Mouse (Mus musculus) lung, postnatal 0 days (tissue): ENCODE measurements at regions not wholly inside any gene's neighbourhood (a gene's known extent, or its start where the extent isn't known, plus 50 kb on each side); places are given as distances from the start of the nearest gene placed in this dataset.

Experiments
- ATAC-seq: fragments of 200-750 bp; cut with Nextera tagmentation; 2 replicates; pipeline ENCODE4 v1.8.0; 2017; ENCODE audit warnings: moderate library complexity
- DNase-seq: peaks from one replicate; pipeline ENCODE4 v3.0.0-alpha.2; 2016; ENCODE audit warnings: low spot score
- H3K27ac ChIP-seq: fragments of 300-500 bp; sonication (generic); 2 replicates; pipeline ENCODE4 v1.5.1; 2014; ENCODE audit warnings: antibody characterized with exemption, mild to moderate bottlenecking, low read length, mixed read lengths
- H3K27me3 ChIP-seq: fragments of 300-500 bp; sonication (generic); replicated peaks from 2 replicates; pipeline ENCODE4 v1.6.1; 2014; ENCODE audit warnings: low read length, mixed read lengths; ENCODE audit not compliant: insufficient read depth
- H3K36me3 ChIP-seq: fragments of 300-500 bp; sonication (generic); 2 replicates; pipeline ENCODE4 v1.6.1; 2014; ENCODE audit warnings: low read length, mixed read lengths; ENCODE audit not compliant: insufficient read depth
- H3K4me1 ChIP-seq: fragments of 300-500 bp; sonication (generic); 2 replicates; pipeline ENCODE4 v1.6.1; 2014; ENCODE audit warnings: antibody characterized with exemption, low read depth, low read length, mixed read lengths; ENCODE audit not compliant: insufficient read depth
- H3K4me2 ChIP-seq: fragments of 300-500 bp; sonication (generic); replicated peaks from 2 replicates; pipeline ENCODE4 v1.6.1; 2014; ENCODE audit warnings: low read depth, mild to moderate bottlenecking, low read length, moderate library complexity, mixed read lengths
- H3K4me3 ChIP-seq: fragments of 300-500 bp; sonication (generic); 2 replicates; pipeline ENCODE4 v1.5.1; 2014; ENCODE audit warnings: low read depth, low read length
- H3K9ac ChIP-seq: fragments of 300-500 bp; sonication (generic); replicated peaks from 2 replicates; pipeline ENCODE4 v1.6.1; 2014; ENCODE audit warnings: low read depth, mild to moderate bottlenecking
- H3K9me3 ChIP-seq: fragments of 300-500 bp; sonication (generic); 2 replicates; pipeline ENCODE4 v1.6.1; 2016; ENCODE audit warnings: low read length, mixed read lengths
- CTCF ChIP-seq: IDR thresholded peaks from 2 replicates; pipeline ENCODE4 v1.5.1; 2016; ENCODE audit warnings: antibody characterized with exemption, mild to moderate bottlenecking
- EP300 ChIP-seq: IDR thresholded peaks from 2 replicates; pipeline ENCODE4 v1.6.1; 2016; ENCODE audit warnings: antibody characterized with exemption, mild to moderate bottlenecking, control low read depth
- WGBS: fragments of 180-500 bp; shearing (Covaris S2); extraction: QIAGEN DNeasy Blood & Tissue Kit; methylation state at CpG from one replicate; pipeline ENCODE4 v1.1.7; 2014; 5-methylcytosine and 5-hydroxymethylcytosine counted together

- Histone ChIP-seq H3K9ac (no peak overlapping the region), H3K9me3 (no peaks in the 10 kb centered on the region), H3K36me3 (no peaks in the 10 kb centered on the region), H3K4me1 (no peaks in the 10 kb centered on the region), H3K27ac (no peak overlapping the region), H3K4me2 (no peak overlapping the region), H3K27me3 (no peaks in the 10 kb centered on the region; the same call in 1 of the 2 replicates), H3K4me3 (no peak overlapping the region)
- 89% methylated on average over 10 of the region's 10 CpGs for WGBS
- no peak for TF ChIP-seq CTCF
- no peak for TF ChIP-seq EP300
- no peak for ATAC-seq
- no peak for DNase-seq
Observed at GRCm38 (mm10) chr2:166398156-166398555, 242.7 kb upstream of the Sulf2 start.

GRCm38 (mm10) chr2:166394666-166395065 lies 239.2 kb upstream of the Sulf2 start:
- no peak overlapping the region for H3K4me2 ChIP-seq
- H3K27ac ChIP-seq: no peak overlapping the region
- no peak for ATAC-seq

GRCm38 (mm10) chr2:166391176-166391575 lies 235.7 kb upstream of the Sulf2 start:
- Histone ChIP-seq H3K9ac (no peak overlapping the region), H3K9me3 (no peaks in the 10 kb centered on the region), H3K4me3 (no peak overlapping the region), H3K27ac (no peak overlapping the region), H3K4me2 (no peak overlapping the region), H3K27me3 (no peaks in the 10 kb centered on the region; the same call in 1 of the 2 replicates), H3K36me3 (no peaks in the 10 kb centered on the region), H3K4me1 (no peaks in the 10 kb centered on the region)
- ATAC-seq: no peak
- TF ChIP-seq CTCF (no peak), EP300 (no peak)
- no peak for DNase-seq
- WGBS: 35% methylated on average over 5 of the region's 5 CpGs

More at GRCm38 (mm10) chr2:166394666-166395065, 239.2 kb upstream of the Sulf2 start:
- WGBS: 50% methylated on average over 13 of the region's 13 CpGs
- no peak for TF ChIP-seq CTCF
- TF ChIP-seq EP300: no peak
- H3K27me3 ChIP-seq: no peaks in the 10 kb centered on the region; the same call in 1 of the 2 replicates
- H3K4me3 ChIP-seq: no peak overlapping the region
- H3K4me1 ChIP-seq: no peaks in the 10 kb centered on the region
- no peak for DNase-seq
- H3K9me3 ChIP-seq: no peaks in the 10 kb centered on the region
- no peaks in the 10 kb centered on the region for H3K36me3 ChIP-seq
- H3K9ac ChIP-seq: no peak overlapping the region

GRCm38 (mm10) chr2:166388050-166388449 lies 232.6 kb upstream of the Sulf2 start:
- TF ChIP-seq EP300 (no peak), CTCF (no peak)
- Histone ChIP-seq H3K4me3 (no peak overlapping the region), H3K9ac (no peak overlapping the region), H3K27me3 (no peaks in the 10 kb centered on the region), H3K4me1 (no peaks in the 10 kb centered on the region), H3K4me2 (no peak overlapping the region), H3K9me3 (no peaks in the 10 kb centered on the region), H3K36me3 (no peaks in the 10 kb centered on the region), H3K27ac (no peak overlapping the region)
- ATAC-seq (no peak), DNase-seq (no peak)
- WGBS: 38% methylated on average over 6 of the region's 6 CpGs

GRCm38 (mm10) chr2:166386817-166387216 lies 231.4 kb upstream of the Sulf2 start:
- TF ChIP-seq EP300: no peak
- TF ChIP-seq CTCF: no peak
- no peaks in the 10 kb centered on the region for H3K27me3 ChIP-seq
- no peak overlapping the region for H3K27ac ChIP-seq
- H3K4me2 ChIP-seq: no peak overlapping the region
- no peak overlapping the region for H3K9ac ChIP-seq
- WGBS: 74% methylated on average over 5 of the region's 5 CpGs
- H3K4me3 ChIP-seq: no peak overlapping the region
- H3K4me1 ChIP-seq: no peaks in the 10 kb centered on the region
- ATAC-seq (no peak), DNase-seq (no peak)
- no peaks in the 10 kb centered on the region for H3K9me3 ChIP-seq
- no peaks in the 10 kb centered on the region for H3K36me3 ChIP-seq

GRCm38 (mm10) chr2:166384583-166384982 lies 229.1 kb upstream of the Sulf2 start:
- H3K27ac ChIP-seq: no peak overlapping the region
- H3K36me3 ChIP-seq: no peaks in the 10 kb centered on the region
- H3K9ac ChIP-seq: no peak overlapping the region
- H3K4me2 ChIP-seq: no peak overlapping the region
- no peaks in the 10 kb centered on the region for H3K4me1 ChIP-seq
- no peak for ATAC-seq
- H3K27me3 ChIP-seq: no peaks in the 10 kb centered on the region
- no peak for DNase-seq
- H3K4me3 ChIP-seq: no peak overlapping the region
- H3K9me3 ChIP-seq: no peaks in the 10 kb centered on the region
- TF ChIP-seq CTCF: no peak
- WGBS: 53% methylated on average over 6 of the region's 6 CpGs

GRCm38 (mm10) chr2:166383356-166383755 lies 227.9 kb upstream of the Sulf2 start:
- Histone ChIP-seq H3K9me3 (no peaks in the 10 kb centered on the region), H3K9ac (no peak overlapping the region), H3K4me3 (no peak overlapping the region), H3K36me3 (no peaks in the 10 kb centered on the region), H3K27me3 (no peaks in the 10 kb centered on the region), H3K4me2 (no peak overlapping the region), H3K4me1 (no peaks in the 10 kb centered on the region), H3K27ac (no peak overlapping the region)
- WGBS: 91% methylated on average over 5 of the region's 5 CpGs
- TF ChIP-seq CTCF (no peak), EP300 (no peak)
- DNase-seq (no peak), ATAC-seq (no peak)
